Mouse (Mus musculus): ENCODE data around the gene Gapt. TPM values are rescaled to one million over a fixed set of nuclear protein-coding genes. Genes with fewer than 3 reads are reported as not detected.

Gene Gapt
- total RNA-seq, 2 experiments from 2014 or later = not detected

- no peak for DNase-seq (ENCODE audit: low spot score in 2 of 2)
Observed at GRCm38 (mm10) chr13:110351051-110351450, 5.9 kb downstream of the Gapt start.

GRCm38 (mm10) chr13:110346707-110347106, 10.3 kb downstream of the Gapt start:
- no peak for DNase-seq (ENCODE audit: low spot score in 2 of 2)

GRCm38 (mm10) chr13:110342602-110343001, 14.4 kb downstream of the Gapt start:
- no peak for DNase-seq (ENCODE audit: low spot score in 2 of 2)

- no peak for DNase-seq (ENCODE audit: low spot score in 2 of 2)
Observed at GRCm38 (mm10) chr13:110332958-110333597, 23.9 kb downstream of the Gapt start.

GRCm38 (mm10) chr13:110318746-110319145, 38.3 kb downstream of the Gapt start:
- peak; percentile 8 to 28 for DNase-seq (ENCODE audit: low spot score in 2 of 2)

GRCm38 (mm10) chr13:110307188-110307587, 49.8 kb downstream of the Gapt start:
- no peak for DNase-seq (ENCODE audit: low spot score in 2 of 2)

Other genes starting within 250 kb of the Gapt start
- 100 to 1,000 TPM; 174 to 177 TPM for gene Rab3c, start 76.2 kb downstream of the Gapt start, total RNA-seq (2021)
- 100 to 1,000 TPM; 243 to 293 TPM for gene Plk2, start 37.8 kb upstream of the Gapt start, total RNA-seq (2021)